Mouse (Mus musculus): ENCODE results near the gene Smpd2.
A peak's percentile ranks its signal among the peaks of the same experiment; 100 is the strongest.

The Smpd2 gene

DNA sequence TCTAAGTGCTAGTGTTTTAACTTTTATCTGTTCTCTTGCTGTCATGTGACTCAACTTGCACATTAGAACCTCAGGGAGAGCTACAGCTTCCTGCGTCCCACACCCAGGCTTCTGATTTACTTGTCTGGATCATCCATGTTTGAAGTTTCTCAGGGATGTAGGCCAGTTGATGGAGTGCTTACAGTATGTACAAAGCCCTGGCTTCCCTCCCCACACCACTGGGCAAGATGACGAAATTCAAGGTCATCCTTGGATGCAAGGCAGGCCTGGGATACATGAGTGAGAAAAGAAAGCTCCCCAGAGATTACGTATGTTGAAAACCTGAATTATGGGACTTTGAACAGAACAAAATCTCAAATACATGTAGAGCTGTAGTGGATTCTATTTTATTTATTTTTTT lies 37.4 kb downstream of the Smpd2 start:
- DNase-seq (ENCODE audit: low read depth in 2 of 2, low spot score in 2 of 2): no peak

DNA sequence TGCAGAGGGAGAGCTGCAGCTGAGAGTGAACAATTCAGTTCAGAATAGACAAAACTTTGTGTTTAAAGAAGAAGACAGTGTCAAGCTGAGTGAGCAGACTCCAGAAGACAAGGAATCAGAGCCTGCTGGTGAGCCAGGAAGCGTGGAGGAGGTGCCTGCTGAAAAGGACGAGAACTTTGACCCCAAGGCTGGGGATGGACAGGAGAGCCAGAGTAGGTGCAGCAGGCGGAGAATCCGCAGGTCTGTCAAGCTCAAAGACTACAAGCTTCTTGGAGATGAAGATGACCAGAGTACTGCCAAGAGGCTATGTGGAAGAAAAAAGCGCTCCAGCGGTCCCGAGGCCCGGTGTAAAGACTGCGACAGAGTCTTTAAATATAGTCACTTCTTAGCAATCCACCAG lies 38.5 kb downstream of the Smpd2 start:
- no peak for DNase-seq (ENCODE audit: low read depth in 2 of 2, low spot score in 2 of 2)

DNA sequence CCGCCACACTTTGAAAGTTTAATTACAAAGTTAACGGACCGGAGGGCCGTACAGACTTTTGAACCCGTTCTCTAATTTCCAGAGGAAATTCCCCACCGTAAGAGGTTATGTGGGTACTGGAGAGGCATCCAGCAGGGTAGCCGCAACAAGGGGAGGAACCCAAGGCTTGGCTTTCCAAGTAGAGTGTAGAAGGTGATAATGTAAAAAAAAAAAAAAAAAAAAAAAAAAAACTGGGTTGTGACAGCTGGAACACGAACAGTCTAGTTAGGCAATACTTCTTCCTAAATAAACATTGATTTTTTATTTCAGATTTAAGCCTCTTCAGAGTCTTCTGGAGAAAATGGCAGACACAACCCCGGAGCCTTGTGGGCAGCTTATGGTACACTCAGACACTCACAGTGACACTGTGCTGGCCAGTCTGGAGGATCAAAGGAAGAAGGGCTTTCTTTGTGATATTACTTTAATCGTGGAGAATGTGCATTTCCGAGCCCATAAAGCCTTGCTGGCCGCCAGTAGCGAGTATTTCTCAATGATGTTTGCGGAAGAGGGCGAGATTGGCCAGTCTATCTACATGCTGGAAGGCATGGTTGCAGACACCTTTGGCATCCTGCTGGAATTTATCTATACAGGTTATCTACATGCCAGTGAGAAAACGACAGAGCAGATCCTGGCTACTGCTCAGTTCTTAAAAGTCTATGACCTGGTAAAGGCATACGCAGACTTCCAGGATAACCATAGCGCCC lies 39.2 kb downstream of the Smpd2 start:
- DNase-seq (ENCODE audit: low read depth in 2 of 2, low spot score in 2 of 2): no peak

DNA sequence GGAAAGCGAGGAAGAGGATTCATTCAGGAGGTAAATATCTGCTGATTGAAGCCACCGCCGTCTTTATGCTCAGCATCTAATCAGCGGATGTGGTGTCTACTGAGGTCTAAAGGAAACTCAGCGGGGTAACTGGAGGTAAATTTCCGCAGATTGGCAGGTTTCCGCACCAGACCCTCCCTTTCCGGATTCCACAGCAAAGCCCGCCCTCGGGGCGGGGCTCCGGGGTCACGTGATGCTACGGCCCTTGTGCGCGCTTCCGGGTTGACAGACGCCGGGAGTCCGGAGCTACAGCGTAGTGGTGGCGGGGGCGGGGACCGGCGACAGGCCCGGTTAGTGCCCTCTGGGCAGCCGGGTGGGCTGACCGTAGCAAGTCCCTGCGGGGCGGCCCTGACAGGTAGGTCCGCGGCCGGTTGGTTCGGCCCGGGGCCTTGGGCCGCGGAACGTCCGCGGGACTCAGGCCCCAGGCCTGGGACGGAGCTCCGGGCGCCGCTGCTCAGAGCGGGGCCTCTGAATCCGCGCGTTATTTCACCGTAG lies 40.0 kb downstream of the Smpd2 start, which contains the start of gene Zbtb24:
Gene Zbtb24 (plus strand): TSS at position 247 of the 534 bp plus-strand sequence.
- DNase-seq (ENCODE audit: low read depth in 2 of 2, low spot score in 2 of 2): peak; percentile 95 to 97

DNA sequence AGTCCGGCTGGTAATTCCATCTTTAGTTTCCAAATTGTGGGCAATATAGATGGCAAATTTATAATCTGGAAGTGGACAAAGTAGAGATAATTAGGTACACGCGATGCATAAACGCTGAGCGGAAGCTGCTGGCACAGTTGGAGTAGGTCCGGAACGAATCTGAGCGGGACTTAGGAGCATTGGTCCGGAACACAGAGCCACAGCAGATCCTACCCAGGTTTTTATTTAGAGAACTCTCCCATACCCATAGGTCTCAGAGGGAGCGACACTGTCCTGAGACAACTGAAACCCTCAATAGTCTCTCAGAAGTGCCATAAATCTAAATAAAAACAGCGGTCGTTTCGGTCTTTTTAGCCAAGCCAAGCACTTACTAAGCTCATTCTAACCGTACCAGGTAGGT lies 40.5 kb downstream of the Smpd2 start:
- DNase-seq (ENCODE audit: low read depth in 2 of 2, low spot score in 2 of 2): peak; percentile 15 to 18

DNA sequence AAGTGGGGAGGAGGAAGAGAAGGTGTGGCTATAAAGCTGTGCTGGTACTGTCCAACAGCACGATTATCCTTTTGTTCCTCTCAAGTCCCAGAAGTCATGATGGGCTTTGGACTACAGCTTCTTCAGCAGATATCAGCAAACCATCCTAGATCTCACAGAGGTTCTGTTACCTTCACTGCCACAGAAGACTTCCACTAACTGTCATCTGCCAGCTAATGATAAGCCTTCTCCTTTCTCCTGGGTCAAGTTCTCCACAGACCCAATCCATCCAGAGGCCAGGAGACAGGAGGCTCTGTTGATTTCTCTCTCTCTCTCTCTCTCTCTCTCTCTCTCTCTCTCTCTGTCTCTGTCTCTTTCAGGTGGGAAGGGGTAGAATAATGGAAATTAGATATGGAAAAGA lies 42.0 kb downstream of the Smpd2 start:
- DNase-seq (ENCODE audit: low read depth in 2 of 2, low spot score in 2 of 2): no peak
